Mouse (Mus musculus) heart, embryonic 15.5 days (tissue): ENCODE data around the gene Sox9. TPM values are rescaled to one million over a fixed set of nuclear protein-coding genes. Genes with fewer than 3 reads are reported as not detected.

ENCODE experiments used
- ATAC-seq: fragments of 200-750 bp; cut with Nextera tagmentation; replicated peaks from 2 replicates; pipeline ENCODE4 v1.8.0; 2017; ENCODE audit warnings: low read depth, moderate TSS enrichment; ENCODE audit not compliant: insufficient number of reproducible peaks, insufficient read depth, low FRiP score
- H3K27ac ChIP-seq: fragments of 300-500 bp; sonication (generic); 2 replicates; pipeline ENCODE4 v1.5.1; 2015; ENCODE audit warnings: mild to moderate bottlenecking, inconsistent platforms
- H3K27me3 ChIP-seq: fragments of 300-500 bp; sonication (generic); 2 replicates; pipeline ENCODE4 v1.6.1; 2015; ENCODE audit warnings: inconsistent platforms
- H3K36me3 ChIP-seq: fragments of 300-500 bp; sonication (generic); 2 replicates; pipeline ENCODE4 v1.6.1; 2015; ENCODE audit warnings: mild to moderate bottlenecking, inconsistent platforms
- H3K4me1 ChIP-seq: fragments of 300-500 bp; sonication (generic); replicated peaks from 2 replicates; pipeline ENCODE4 v1.6.1; 2015; ENCODE audit warnings: inconsistent platforms
- H3K4me2 ChIP-seq: fragments of 300-500 bp; sonication (generic); 2 replicates; pipeline ENCODE4 v1.6.1; 2015; ENCODE audit warnings: inconsistent platforms, mild to moderate bottlenecking, moderate library complexity
- H3K4me3 ChIP-seq: fragments of 300-500 bp; sonication (generic); 2 replicates; pipeline ENCODE4 v1.5.1; 2015; ENCODE audit warnings: mild to moderate bottlenecking, inconsistent platforms
- H3K9ac ChIP-seq: fragments of 300-500 bp; sonication (generic); 2 replicates; pipeline ENCODE4 v1.6.1; 2015; ENCODE audit warnings: mild to moderate bottlenecking, inconsistent platforms
- H3K9me3 ChIP-seq: fragments of 300-500 bp; sonication (generic); replicated peaks from 2 replicates; pipeline ENCODE4 v1.6.1; 2016; ENCODE audit warnings: inconsistent platforms
- WGBS: fragments of 180-500 bp; shearing (Covaris S2); methylation state at CpG from one replicate; pipeline ENCODE4 v1.1.7; 2015; ENCODE audit warnings: mixed read lengths; 5-methylcytosine and 5-hydroxymethylcytosine counted together
- polyA plus RNA-seq: library from polyadenylated mRNA; unstranded; fragments of >200 nt; fragmentation: Nextera tagmentation; extraction: Ambion mirVana; gene quantifications from 2 replicates; pipeline ENCODE4 v1.2.1, GENCODE M21; 2015

Sox9 gene
- polyA plus RNA-seq, 1 experiment from 2014 or later, result 24.7 TPM

DNA sequence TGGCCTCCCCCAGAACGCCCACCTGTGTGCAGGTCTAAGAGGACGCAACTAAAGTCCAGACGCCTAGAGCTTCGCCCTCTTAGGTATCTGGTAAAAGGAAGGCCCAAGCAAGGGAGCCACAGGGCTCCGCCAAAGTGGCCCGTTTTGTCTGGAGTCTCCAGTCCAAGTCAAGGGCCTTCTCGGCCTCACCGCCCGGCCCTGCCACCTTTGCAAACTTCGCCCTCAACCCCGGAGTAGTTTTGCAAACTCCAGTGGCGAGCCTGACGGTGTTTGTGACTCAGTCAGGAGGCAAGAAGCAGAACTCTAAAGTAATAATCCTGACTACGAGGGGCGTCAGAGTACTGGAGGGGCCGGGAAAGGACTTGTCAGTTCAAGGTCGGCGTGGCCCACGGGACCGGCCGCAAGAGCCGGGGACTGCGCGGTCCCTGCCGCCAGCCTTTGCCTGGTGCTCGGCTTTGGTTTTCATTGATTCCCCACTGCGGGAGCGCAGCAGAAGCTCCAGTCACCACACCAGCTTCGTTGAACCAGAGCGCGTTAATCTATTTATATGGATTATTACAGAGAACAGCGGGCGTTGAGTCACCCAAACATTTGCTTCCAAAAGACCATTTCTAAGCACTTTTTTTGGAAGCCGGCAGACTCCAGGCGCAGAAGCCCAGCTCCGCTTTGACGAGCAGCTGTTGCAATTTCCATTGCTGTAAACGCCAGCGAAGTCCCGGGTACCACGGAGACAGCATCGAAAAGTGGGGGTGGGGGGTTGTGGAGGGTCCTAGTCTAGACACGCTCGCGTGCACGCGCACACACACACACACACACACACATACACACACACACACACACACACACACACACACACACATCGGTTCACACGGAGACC is 751 bp upstream of the Sox9 start:
- WGBS, result 1% methylated on average over 45 of the region's 49 CpGs
- no peaks in the 10 kb centered on the region for H3K36me3 ChIP-seq
- H3K9ac ChIP-seq, result peak overlapping the region; percentile 41; the same call in 1 of the 2 replicates
- peaks cover 86% of the 10 kb centered on the region for H3K27me3 ChIP-seq
- peak overlapping the region; percentile 59 for H3K4me3 ChIP-seq
- H3K27ac ChIP-seq, result peak overlapping the region; percentile 50
- no peaks in the 10 kb centered on the region for H3K9me3 ChIP-seq
- ATAC-seq, result peak; percentile 23
- peaks cover 44% of the 10 kb centered on the region for H3K4me1 ChIP-seq
- H3K4me2 ChIP-seq, result peak overlapping the region; percentile 87

DNA sequence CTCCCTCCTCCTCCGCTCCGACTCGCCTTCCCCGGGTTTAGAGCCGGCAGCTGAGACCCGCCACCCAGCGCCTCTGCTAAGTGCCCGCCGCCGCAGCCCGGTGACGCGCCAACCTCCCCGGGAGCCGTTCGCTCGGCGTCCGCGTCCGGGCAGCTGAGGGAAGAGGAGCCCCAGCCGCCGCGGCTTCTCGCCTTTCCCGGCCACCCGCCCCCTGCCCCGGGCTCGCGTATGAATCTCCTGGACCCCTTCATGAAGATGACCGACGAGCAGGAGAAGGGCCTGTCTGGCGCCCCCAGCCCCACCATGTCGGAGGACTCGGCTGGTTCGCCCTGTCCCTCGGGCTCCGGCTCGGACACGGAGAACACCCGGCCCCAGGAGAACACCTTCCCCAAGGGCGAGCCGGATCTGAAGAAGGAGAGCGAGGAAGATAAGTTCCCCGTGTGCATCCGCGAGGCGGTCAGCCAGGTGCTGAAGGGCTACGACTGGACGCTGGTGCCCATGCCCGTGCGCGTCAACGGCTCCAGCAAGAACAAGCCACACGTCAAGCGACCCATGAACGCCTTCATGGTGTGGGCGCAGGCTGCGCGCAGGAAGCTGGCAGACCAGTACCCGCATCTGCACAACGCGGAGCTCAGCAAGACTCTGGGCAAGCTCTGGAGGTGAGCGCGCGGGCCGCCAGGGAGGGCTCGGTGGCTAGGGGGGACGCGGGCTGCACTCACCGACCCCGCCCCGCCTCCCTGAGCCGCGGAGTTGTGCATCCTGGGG is 515 bp downstream of the Sox9 start:
- Histone ChIP-seq H3K4me1 (peaks cover 44% of the 10 kb centered on the region), H3K9me3 (no peaks in the 10 kb centered on the region), H3K27ac (peak overlapping the region; percentile 75), H3K27me3 (peaks cover 81% of the 10 kb centered on the region), H3K4me2 (peak overlapping the region; percentile 87), H3K9ac (peak overlapping the region; percentile 59), H3K36me3 (no peaks in the 10 kb centered on the region), H3K4me3 (peak overlapping the region; percentile 59)
- ATAC-seq, result peak; percentile 14; the same call in 1 of the 2 replicates
- under 1% methylated on average over 75 of the region's 75 CpGs for WGBS

DNA sequence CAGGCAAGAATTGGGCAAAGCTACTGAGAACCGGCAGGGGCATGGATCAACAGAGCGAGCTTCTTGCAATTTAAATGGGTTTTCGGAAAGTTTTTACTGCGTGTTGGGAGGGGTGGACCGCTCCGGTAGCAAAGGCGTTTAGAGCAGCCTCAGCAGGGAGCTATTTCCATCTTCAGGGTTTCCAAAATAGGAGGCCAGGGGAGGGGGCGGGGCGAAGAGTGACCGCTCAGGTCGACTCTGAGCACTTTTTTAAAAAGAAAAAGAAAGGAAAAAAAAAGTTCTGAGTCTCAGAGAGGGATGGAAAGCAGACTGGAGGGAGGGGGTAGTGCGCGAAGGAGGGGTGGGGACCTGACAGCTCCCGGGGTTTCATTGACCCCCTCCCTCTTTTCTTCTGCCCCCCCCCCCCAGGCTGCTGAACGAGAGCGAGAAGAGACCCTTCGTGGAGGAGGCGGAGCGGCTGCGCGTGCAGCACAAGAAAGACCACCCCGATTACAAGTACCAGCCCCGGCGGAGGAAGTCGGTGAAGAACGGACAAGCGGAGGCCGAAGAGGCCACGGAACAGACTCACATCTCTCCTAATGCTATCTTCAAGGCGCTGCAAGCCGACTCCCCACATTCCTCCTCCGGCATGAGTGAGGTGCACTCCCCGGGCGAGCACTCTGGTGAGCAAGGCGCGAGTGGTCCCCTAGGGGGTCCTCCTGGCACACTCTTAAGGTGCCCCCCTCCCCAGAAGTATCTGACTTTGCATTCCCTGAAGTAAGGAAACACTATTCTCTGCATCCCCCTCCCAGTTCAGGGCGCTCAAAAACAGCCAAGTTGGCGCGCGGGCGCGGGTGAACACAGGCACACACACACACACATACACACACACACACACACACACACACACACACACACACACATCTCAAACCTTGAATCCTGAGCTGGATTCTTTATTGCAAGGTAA is 1.6 kb downstream of the Sox9 start:
- 2% methylated on average over 42 of the region's 42 CpGs for WGBS
- peak overlapping the region; percentile 75 for H3K27ac ChIP-seq
- peak overlapping the region; percentile 59 for H3K9ac ChIP-seq
- peak overlapping the region; percentile 87 for H3K4me2 ChIP-seq
- no peaks in the 10 kb centered on the region for H3K9me3 ChIP-seq
- ATAC-seq, result no peak
- peaks cover 44% of the 10 kb centered on the region for H3K4me1 ChIP-seq
- peaks cover 76% of the 10 kb centered on the region for H3K27me3 ChIP-seq
- H3K4me3 ChIP-seq, result peak overlapping the region; percentile 59
- no peaks in the 10 kb centered on the region for H3K36me3 ChIP-seq

DNA sequence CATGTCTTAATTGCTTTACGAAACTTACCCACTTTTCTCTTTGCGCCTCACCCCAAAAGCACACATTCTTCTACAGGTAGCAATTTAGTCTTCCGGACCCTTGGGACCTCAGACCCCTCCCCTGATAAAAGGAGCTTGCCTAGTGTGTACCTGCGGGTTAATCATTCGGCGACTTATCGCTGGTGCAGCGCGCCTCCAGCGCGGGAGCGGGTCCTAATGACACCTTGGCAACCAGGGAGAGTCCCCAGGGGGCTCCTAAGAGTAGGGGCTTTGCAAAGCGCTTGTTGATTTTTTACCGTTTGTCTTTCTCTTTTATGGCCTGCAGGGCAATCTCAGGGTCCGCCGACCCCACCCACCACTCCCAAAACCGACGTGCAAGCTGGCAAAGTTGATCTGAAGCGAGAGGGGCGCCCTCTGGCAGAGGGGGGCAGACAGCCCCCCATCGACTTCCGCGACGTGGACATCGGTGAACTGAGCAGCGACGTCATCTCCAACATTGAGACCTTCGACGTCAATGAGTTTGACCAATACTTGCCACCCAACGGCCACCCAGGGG is 2.4 kb downstream of the Sox9 start:
- Histone ChIP-seq H3K36me3 (no peaks in the 10 kb centered on the region), H3K9ac (peak overlapping the region; percentile 38; the same call in 1 of the 2 replicates), H3K27ac (no peak overlapping the region), H3K4me2 (peak overlapping the region; percentile 87), H3K4me1 (peaks cover 44% of the 10 kb centered on the region), H3K4me3 (peak overlapping the region; percentile 59), H3K9me3 (no peaks in the 10 kb centered on the region), H3K27me3 (peaks cover 69% of the 10 kb centered on the region)
- ATAC-seq, result no peak
- WGBS, result 3% methylated on average over 30 of the region's 30 CpGs

DNA sequence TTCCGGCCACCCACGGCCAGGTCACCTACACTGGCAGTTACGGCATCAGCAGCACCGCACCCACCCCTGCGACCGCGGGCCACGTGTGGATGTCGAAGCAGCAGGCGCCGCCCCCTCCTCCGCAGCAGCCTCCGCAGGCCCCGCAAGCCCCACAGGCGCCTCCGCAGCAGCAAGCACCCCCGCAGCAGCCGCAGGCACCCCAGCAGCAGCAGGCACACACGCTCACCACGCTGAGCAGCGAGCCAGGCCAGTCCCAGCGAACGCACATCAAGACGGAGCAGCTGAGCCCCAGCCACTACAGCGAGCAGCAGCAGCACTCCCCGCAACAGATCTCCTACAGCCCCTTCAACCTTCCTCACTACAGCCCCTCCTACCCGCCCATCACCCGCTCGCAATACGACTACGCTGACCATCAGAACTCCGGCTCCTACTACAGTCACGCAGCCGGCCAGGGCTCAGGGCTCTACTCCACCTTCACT is 2.9 kb downstream of the Sox9 start:
- peak overlapping the region; percentile 59 for H3K4me3 ChIP-seq
- H3K27me3 ChIP-seq, result peaks cover 65% of the 10 kb centered on the region
- 0 out of 2 replicates have a peak overlapping the region, but pooled peaks have one; percentile 38 for H3K9ac ChIP-seq
- peak overlapping the region; percentile 87 for H3K4me2 ChIP-seq
- H3K36me3 ChIP-seq, result no peaks in the 10 kb centered on the region
- 2% methylated on average over 33 of the region's 34 CpGs for WGBS
- H3K27ac ChIP-seq, result no peak overlapping the region
- peaks cover 40% of the 10 kb centered on the region for H3K4me1 ChIP-seq
- no peak for ATAC-seq
- no peaks in the 10 kb centered on the region for H3K9me3 ChIP-seq

DNA sequence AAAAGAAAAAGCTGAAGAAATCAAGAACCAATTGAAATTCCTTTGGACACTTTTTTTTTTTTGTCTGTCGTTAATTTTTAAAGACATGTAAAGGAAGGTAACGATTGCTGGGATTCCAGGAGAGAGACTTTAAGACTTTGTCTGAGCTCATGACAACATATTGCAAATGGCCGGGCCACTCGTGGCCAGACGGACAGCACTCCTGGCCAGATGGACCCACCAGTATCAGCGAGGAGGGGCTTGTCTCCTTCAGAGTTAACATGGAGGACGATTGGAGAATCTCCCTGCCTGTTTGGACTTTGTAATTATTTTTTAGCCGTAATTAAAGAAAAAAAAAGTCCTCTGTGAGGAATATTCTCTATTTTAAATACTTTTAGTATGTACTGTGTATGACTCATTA is 3.6 kb downstream of the Sox9 start:
- Histone ChIP-seq H3K9ac (no peak overlapping the region), H3K9me3 (no peaks in the 10 kb centered on the region), H3K27ac (no peak overlapping the region), H3K4me3 (peak overlapping the region; percentile 59), H3K36me3 (no peaks in the 10 kb centered on the region), H3K4me2 (peak overlapping the region; percentile 87), H3K27me3 (peaks cover 59% of the 10 kb centered on the region), H3K4me1 (peaks cover 40% of the 10 kb centered on the region)
- ATAC-seq, result no peak
- WGBS, result 26% methylated on average over 8 of the region's 8 CpGs

DNA sequence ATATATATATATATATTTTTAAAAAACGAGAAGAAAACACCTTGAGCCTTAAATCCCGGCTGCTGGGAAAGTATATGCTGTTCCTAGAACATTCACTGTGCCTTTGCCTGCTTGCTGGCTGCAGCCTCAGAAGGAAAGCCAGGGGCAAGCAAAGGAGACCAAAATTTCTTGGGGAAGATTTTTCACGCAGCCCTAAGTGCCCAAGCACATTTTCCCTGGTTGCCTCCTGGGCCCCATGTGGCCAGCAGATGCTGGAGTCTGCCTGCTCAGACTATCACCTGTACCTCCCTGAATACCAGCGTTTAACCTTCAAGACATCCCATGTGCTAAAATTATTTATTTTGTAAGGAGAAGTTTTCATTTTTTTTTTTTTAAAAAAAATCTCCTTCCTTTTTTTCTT is 4.4 kb downstream of the Sox9 start:
- Histone ChIP-seq H3K9ac (no peak overlapping the region), H3K4me3 (0 out of 2 replicates have a peak overlapping the region, but pooled peaks have one; percentile 11), H3K9me3 (no peaks in the 10 kb centered on the region), H3K27me3 (peaks cover 51% of the 10 kb centered on the region), H3K36me3 (no peaks in the 10 kb centered on the region), H3K4me2 (peak overlapping the region; percentile 34), H3K27ac (no peak overlapping the region), H3K4me1 (peaks cover 33% of the 10 kb centered on the region)
- no peak for ATAC-seq
- 45% methylated on average over 4 of the region's 4 CpGs for WGBS

DNA sequence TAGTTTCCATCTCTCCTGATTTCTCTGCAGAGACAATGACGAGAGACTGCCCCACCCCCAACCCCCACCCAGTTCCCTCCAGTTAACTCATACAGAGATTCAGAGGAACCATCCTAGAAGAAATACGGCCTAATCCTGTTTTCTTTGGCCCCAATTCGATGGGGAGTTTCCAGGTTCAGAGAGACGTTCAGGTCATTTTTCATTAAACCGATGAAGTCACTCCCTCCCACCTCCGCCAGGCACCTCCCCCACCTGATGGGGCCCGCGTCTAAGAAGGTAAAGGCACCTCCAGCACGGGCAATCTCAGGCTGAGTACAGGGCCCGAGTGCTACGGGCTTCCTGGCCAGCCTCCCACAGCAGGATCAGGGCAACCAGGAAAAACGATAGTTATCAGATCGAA is 6.3 kb downstream of the Sox9 start:
- WGBS, result 7% methylated on average over 13 of the region's 13 CpGs
- H3K4me3 ChIP-seq, result no peak overlapping the region
- H3K27ac ChIP-seq, result no peak overlapping the region
- H3K4me2 ChIP-seq, result no peak overlapping the region
- no peak for ATAC-seq
- peaks cover 39% of the 10 kb centered on the region for H3K27me3 ChIP-seq
- no peaks in the 10 kb centered on the region for H3K9me3 ChIP-seq
- H3K9ac ChIP-seq, result no peak overlapping the region
- H3K36me3 ChIP-seq, result no peaks in the 10 kb centered on the region
- H3K4me1 ChIP-seq, result peaks cover 19% of the 10 kb centered on the region

DNA sequence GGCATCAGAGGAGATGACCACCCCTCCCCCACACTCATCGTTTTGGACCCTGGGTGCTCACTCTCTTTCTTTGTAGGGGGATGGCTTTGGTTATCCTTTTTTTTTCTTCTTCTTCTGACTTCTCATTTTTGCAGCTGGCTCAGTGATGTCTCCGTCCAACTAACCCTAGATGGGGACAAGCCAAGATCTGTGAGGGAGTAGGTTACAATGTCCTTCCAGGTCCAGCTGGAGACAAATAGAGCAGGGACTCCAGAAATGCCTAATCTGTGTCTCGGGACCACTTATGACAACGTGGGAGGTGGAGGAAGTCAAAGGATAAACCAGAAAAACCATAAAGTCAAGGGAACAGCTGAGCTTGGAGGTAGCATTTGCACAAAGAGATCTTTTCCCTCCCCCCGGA is 14.4 kb downstream of the Sox9 start:
- no peak overlapping the region for H3K9ac ChIP-seq
- H3K4me3 ChIP-seq, result no peak overlapping the region
- no peaks in the 10 kb centered on the region for H3K9me3 ChIP-seq
- no peak overlapping the region for H3K27ac ChIP-seq
- H3K4me1 ChIP-seq, result no peaks in the 10 kb centered on the region
- no peak overlapping the region for H3K4me2 ChIP-seq
- 62% methylated on average over 5 of the region's 5 CpGs for WGBS
- no peaks in the 10 kb centered on the region for H3K36me3 ChIP-seq
- ATAC-seq, result no peak
- H3K27me3 ChIP-seq, result no peaks in the 10 kb centered on the region

DNA sequence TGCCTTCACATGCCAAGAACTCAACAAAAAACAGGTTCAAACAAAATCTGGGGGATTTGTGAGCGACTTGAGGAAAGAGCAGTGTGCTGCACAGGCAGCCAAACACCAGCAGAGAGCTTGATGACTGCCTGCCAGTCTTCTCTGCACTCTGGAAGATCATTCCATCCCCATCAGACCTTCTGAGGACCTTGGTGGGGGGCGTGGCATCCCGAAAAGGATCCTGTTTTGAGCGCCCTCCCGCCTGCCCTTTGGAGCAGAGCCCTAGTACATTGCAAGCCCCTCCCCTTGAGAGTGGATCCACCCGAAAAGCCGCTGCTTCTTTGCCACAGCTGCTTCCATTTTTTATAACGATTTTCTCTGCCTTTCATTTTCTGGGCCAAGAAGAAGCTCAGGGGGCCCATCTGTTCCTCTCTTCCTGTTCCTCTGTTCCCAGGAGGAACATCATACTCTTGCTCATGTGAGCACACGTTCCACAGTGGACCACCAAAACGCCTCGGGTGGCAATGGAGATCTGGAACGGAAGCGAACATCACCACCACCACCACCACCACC is 16.9 kb downstream of the Sox9 start:
- ATAC-seq, result no peak
- Histone ChIP-seq H3K27me3 (peaks cover 5% of the 10 kb centered on the region; the same call in 1 of the 2 replicates), H3K4me1 (no peaks in the 10 kb centered on the region), H3K9me3 (no peaks in the 10 kb centered on the region), H3K9ac (no peak overlapping the region), H3K27ac (no peak overlapping the region), H3K36me3 (no peaks in the 10 kb centered on the region), H3K4me2 (no peak overlapping the region), H3K4me3 (no peak overlapping the region)
- 52% methylated on average over 13 of the region's 13 CpGs for WGBS
